Mouse (Mus musculus) CD4-positive, CD25-positive, alpha-beta regulatory T cell, adult 2 months (primary cell): ENCODE measurements around the gene Onecut3.

Source experiments
- DNase-seq: peaks from one replicate; pipeline ENCODE4 v3.0.0-alpha.2; 2012; ENCODE audit warnings: low read depth, low spot score

The Onecut3 gene

GRCm38 (mm10) chr10:80503599-80504220, 9.1 kb downstream of the Onecut3 start:
- DNase-seq = no peak

GRCm38 (mm10) chr10:80504724-80505123, 10.1 kb downstream of the Onecut3 start:
- DNase-seq = no peak

- DNase-seq = peak; percentile 88
Observed at GRCm38 (mm10) chr10:80506222-80506621, 11.6 kb downstream of the Onecut3 start.

GRCm38 (mm10) chr10:80509412-80510272, 15.0 kb downstream of the Onecut3 start:
- peak; percentile 94 for DNase-seq

- no peak for DNase-seq
Observed at GRCm38 (mm10) chr10:80510273-80510660, 15.6 kb downstream of the Onecut3 start.

- DNase-seq = no peak
Observed at GRCm38 (mm10) chr10:80513739-80514138, 19.1 kb downstream of the Onecut3 start.

GRCm38 (mm10) chr10:80519287-80519686, 24.7 kb downstream of the Onecut3 start:
- DNase-seq = no peak

GRCm38 (mm10) chr10:80523299-80523698, 28.7 kb downstream of the Onecut3 start:
- DNase-seq = peak; percentile 53

- DNase-seq = no peak
Observed at GRCm38 (mm10) chr10:80526172-80526571, 31.5 kb downstream of the Onecut3 start.

GRCm38 (mm10) chr10:80532783-80533182, 38.1 kb downstream of the Onecut3 start:
- no peak for DNase-seq

GRCm38 (mm10) chr10:80533704-80534103, 39.1 kb downstream of the Onecut3 start:
- no peak for DNase-seq

- DNase-seq = peak; percentile 53
Observed at GRCm38 (mm10) chr10:80535071-80535470, 40.4 kb downstream of the Onecut3 start.

GRCm38 (mm10) chr10:80535711-80536110, 41.1 kb downstream of the Onecut3 start:
- peak; percentile 41 for DNase-seq

- DNase-seq = no peak
Observed at GRCm38 (mm10) chr10:80538180-80538579, 43.5 kb downstream of the Onecut3 start.

- DNase-seq = peak; percentile 86
Observed at GRCm38 (mm10) chr10:80538710-80539394, 44.2 kb downstream of the Onecut3 start, which contains the start of gene Atp8b3. Atp8b3 (minus strand) TSS chr10:80539124.

- no peak for DNase-seq
Observed at GRCm38 (mm10) chr10:80539493-80539892, 44.9 kb downstream of the Onecut3 start.

GRCm38 (mm10) chr10:80543873-80544272, 49.2 kb downstream of the Onecut3 start:
- DNase-seq = no peak

- DNase-seq = no peak
Observed at GRCm38 (mm10) chr10:80545590-80545989, 51.0 kb downstream of the Onecut3 start.

- DNase-seq = no peak
Observed at GRCm38 (mm10) chr10:80546945-80547344, 52.3 kb downstream of the Onecut3 start.

- no peak for DNase-seq
Observed at GRCm38 (mm10) chr10:80547539-80547938, 52.9 kb downstream of the Onecut3 start.

- DNase-seq = peak; percentile 63
Observed at GRCm38 (mm10) chr10:80548428-80549006, 53.9 kb downstream of the Onecut3 start.

GRCm38 (mm10) chr10:80549279-80549678, 54.6 kb downstream of the Onecut3 start:
- no peak for DNase-seq
